10 mouse cellular contexts compared by ENCODE assay signal in genomic region chr5:114922366-114922731, GRCm38 (mm10). TPM values are rescaled to one million over a fixed set of nuclear protein-coding genes. Genes with fewer than 3 reads are reported as not detected.
DNase-seq lines count a peak whose midpoint lies in the region; ATAC-seq and TF ChIP-seq lines count a peak whose summit lies in the region.
"Had no signal": no experiment of that assay in that cellular context is flagged by ENCODE, and none has a peak within 500 bp of the region (broad histone marks: within the 10 kb centered on the region; RNA-seq: fewer than 3 reads in every experiment).

No protein-coding gene starts in this region.

- H3K27ac ChIP-seq in liver, embryonic 11.5 days (ENCODE audit: low read depth, low read length), result no peak overlapping the region
- H3K27ac ChIP-seq in small intestine, adult 2 months (ENCODE audit: insufficient read depth, low read depth, low read length), result peak overlapping the region; percentile 84
- H3K27ac ChIP-seq: neural tube, embryonic 13.5 days had no signal

- H3K4me1 ChIP-seq in liver, embryonic 11.5 days (replicated peaks; ENCODE audit: control insufficient read depth, insufficient read depth, low read length), result peaks cover 5% of the 10 kb centered on the region; the same call in 1 of the 2 replicates
- H3K4me1 ChIP-seq in small intestine, adult 2 months (ENCODE audit: control insufficient read depth, insufficient read depth, insufficient read length, low read length), result peaks cover 4% of the 10 kb centered on the region; the same call in 1 of the 2 replicates

- H3K27me3 ChIP-seq in liver, embryonic 11.5 days (replicated peaks; ENCODE audit: control insufficient read depth, insufficient read depth, low read length), result no peaks in the 10 kb centered on the region
- no peaks in the 10 kb centered on the region for H3K27me3 ChIP-seq in small intestine, adult 2 months (ENCODE audit: control insufficient read depth, insufficient read depth, low read length)
- H3K27me3 ChIP-seq: neural tube, embryonic 13.5 days had no signal

- no peak for DNase-seq in cerebellum, adult 9-11 months
- DNase-seq in liver, embryonic 11.5 days (ENCODE audit: low spot score), result no peak
- DNase-seq in liver, result no peak
- peak; percentile 52 for DNase-seq in hindlimb bud, embryonic 11.5 days (ENCODE audit: extremely low spot score, low read depth, low spot score)
- no peak for DNase-seq in frontal cortex, postnatal 25 days (ENCODE audit: low spot score in 2 of 2)
- no peak for DNase-seq in T-cell, adult 2 months (ENCODE audit: low spot score)

- no peak for TF ChIP-seq POLR2A in small intestine, adult 2 months (IDR thresholded peaks at IDR 0.05; ENCODE audit: low read depth, low read length)

- H3K9ac ChIP-seq in liver, embryonic 11.5 days (ENCODE audit: low read depth, low read length), result no peak overlapping the region
- H3K9ac ChIP-seq: neural tube, embryonic 13.5 days had no signal

- peak overlapping the region; percentile 35; the same call in 1 of the 2 replicates for H3K4me2 ChIP-seq in liver, embryonic 11.5 days

- no peaks in the 10 kb centered on the region for H3K9me3 ChIP-seq in liver, embryonic 11.5 days (ENCODE audit: control insufficient read depth, low read length)
- H3K9me3 ChIP-seq: neural tube, embryonic 13.5 days had no signal

- peak; percentile 74; the same call in 1 of the 2 replicates for ATAC-seq in cerebellum, adult (ENCODE audit: insufficient number of reproducible peaks, low FRiP score, low TSS enrichment)
- ATAC-seq in liver, embryonic 11.5 days (replicated peaks; ENCODE audit: low FRiP score), result peak; percentile 61; the same call in 1 of the 2 replicates

- no peak overlapping the region for H3K4me3 ChIP-seq in liver, embryonic 11.5 days (ENCODE audit: low read depth, low read length)
- peak overlapping the region; percentile 16; the same call in 1 of the 2 replicates for H3K4me3 ChIP-seq in small intestine, adult 2 months (ENCODE audit: low read depth, low read length)

- H3K36me3 ChIP-seq in liver, embryonic 11.5 days (ENCODE audit: control insufficient read depth, insufficient read depth, low read length), result no peaks in the 10 kb centered on the region
- H3K36me3 ChIP-seq in small intestine, adult 2 months (ENCODE audit: control insufficient read depth, insufficient read depth, low read length), result 0 out of 2 replicates have a peak, but pooled peaks cover 2% of the 10 kb centered on the region
- H3K36me3 ChIP-seq: neural tube, embryonic 13.5 days had no signal

- no peak for TF ChIP-seq CTCF in small intestine, adult 2 months (IDR thresholded peaks at IDR 0.05; ENCODE audit: extremely low read depth, insufficient read length, insufficient replicate concordance, low read depth, low read length)

- 59% methylated on average over 10 of the region's 10 CpGs for WGBS in liver, embryonic 11.5 days
- 30% methylated on average over 10 of the region's 10 CpGs for WGBS in small intestine, adult 2 months

RNA-seq across cellular contexts. Expression of gene Oasl1, which starts 0.7 kb away (rescaled TPM):
- polyA plus RNA-seq in liver, embryonic 11.5 days (2014; fragmentation: Nextera tagmentation; extraction: Ambion mirVana), result 0.36 and 0.55 TPM in 2 replicates
- 88.2 and 139 TPM in 2 replicates for polyA plus RNA-seq in small intestine, adult 2 months (2012; rRNA removed)
- polyA plus RNA-seq: erythroblast, embryonic 14.5 days had no signal

RNA-seq across cellular contexts. Expression of gene 2210016L21Rik, which starts 19.6 kb away (rescaled TPM):
- polyA plus RNA-seq in liver, embryonic 11.5 days (2014; fragmentation: Nextera tagmentation; extraction: Ambion mirVana), result 37.1 and 40.3 TPM in 2 replicates
- polyA plus RNA-seq in small intestine, adult 2 months (2012; rRNA removed), result 8.5 and 13.6 TPM in 2 replicates

RNA-seq across cellular contexts. Expression of gene Oasl2, which starts 25.6 kb away (rescaled TPM):
- 4.1 and 4.4 TPM in 2 replicates for polyA plus RNA-seq in liver, embryonic 11.5 days (2014; fragmentation: Nextera tagmentation; extraction: Ambion mirVana)
- polyA plus RNA-seq in small intestine, adult 2 months (2012; rRNA removed), result 7.2 and 53.4 TPM in 2 replicates

RNA-seq across cellular contexts. Expression of gene Hnf1a, which starts 48.5 kb away (rescaled TPM):
- polyA plus RNA-seq in liver, embryonic 11.5 days (2014; fragmentation: Nextera tagmentation; extraction: Ambion mirVana), result 2.7 and 4.1 TPM in 2 replicates
- polyA plus RNA-seq in small intestine, adult 2 months (2012; rRNA removed), result 24.1 and 46.9 TPM in 2 replicates

Comparison
In these comparisons a context has a peak if more than half of its experiments do, and no peak if none do; other contexts are left out.
1. RNA of gene Oasl1, which starts 0.7 kb away (polyA plus RNA-seq): 88.2 to 139 TPM in small intestine, adult 2 months; 0.36 to 0.55 TPM in liver, embryonic 11.5 days; every median in the first group is over 10 times any median in the second.